Mouse (Mus musculus) liver, adult 2 months (tissue): ENCODE measurements around the gene 4921524J17Rik. TPM values are rescaled to one million over a fixed set of nuclear protein-coding genes. Genes with fewer than 3 reads are reported as not detected.
A peak's percentile ranks its signal among the peaks of the same experiment; 100 is the strongest.

Experiments
- DNase-seq: peaks from one replicate; pipeline ENCODE4 v3.0.0-alpha.2; 2011; ENCODE audit warnings: low read depth, low spot score; ENCODE audit errors: extremely low read depth
- H3K27ac ChIP-seq: fragments of 200-500 bp; replicated peaks from 2 replicates; pipeline ENCODE4 v1.5.1; 2012; ENCODE audit warnings: low read depth, mild to moderate bottlenecking, control low read depth, inconsistent platforms, low read length; ENCODE audit not compliant: insufficient read depth
- H3K27me3 ChIP-seq: fragments of 200-500 bp; 2 replicates; pipeline ENCODE4 v1.6.1; 2012; ENCODE audit warnings: mild to moderate bottlenecking, moderate library complexity, low read length, inconsistent platforms; ENCODE audit not compliant: control insufficient read depth, insufficient read depth
- H3K36me3 ChIP-seq: fragments of 200-500 bp; 2 replicates; pipeline ENCODE4 v1.6.1; 2012; ENCODE audit warnings: low read length, inconsistent platforms; ENCODE audit not compliant: control insufficient read depth, insufficient read depth
- H3K4me1 ChIP-seq: fragments of 200-500 bp; 2 replicates; pipeline ENCODE4 v1.6.1; 2011; ENCODE audit warnings: low read length; ENCODE audit not compliant: control insufficient read depth, insufficient read depth
- H3K4me3 ChIP-seq: fragments of 200-500 bp; 2 replicates; pipeline ENCODE4 v1.5.1; 2011; ENCODE audit warnings: low read depth, mild to moderate bottlenecking, control low read depth, low read length, moderate library complexity; ENCODE audit not compliant: insufficient read depth
- H3K79me2 ChIP-seq: fragments of 200-500 bp; 2 replicates; pipeline ENCODE4 v1.6.1; 2012; ENCODE audit warnings: inconsistent platforms, mild to moderate bottlenecking, low read length, moderate library complexity; ENCODE audit not compliant: control insufficient read depth, insufficient read depth
- H3K9ac ChIP-seq: fragments of 200-500 bp; 2 replicates; pipeline ENCODE4 v1.6.1; 2012; ENCODE audit warnings: low read depth, mild to moderate bottlenecking, control low read depth, inconsistent platforms, low read length
- CTCF ChIP-seq: fragments of 200-500 bp; IDR thresholded peaks from 2 replicates; pipeline ENCODE4 v1.5.1; 2011; ENCODE audit warnings: low read depth, low read length, control low read depth
- POLR2A ChIP-seq: fragments of 200-500 bp; IDR thresholded peaks from 2 replicates; pipeline ENCODE4 v1.6.1; 2011; ENCODE audit warnings: low read length, control low read depth; ENCODE audit not compliant: insufficient read depth; ENCODE audit errors: extremely low read depth
- WGBS: fragments of 180-500 bp; shearing (Covaris S2); methylation state at CpG from one replicate; pipeline ENCODE4 v1.1.7; 2018; 5-methylcytosine and 5-hydroxymethylcytosine counted together
- polyA plus RNA-seq: library from polyadenylated mRNA; depleted of rRNA; stranded (reverse); fragments of >200 nt; gene quantifications from 2 replicates; pipeline ENCODE4 v1.2.3, GENCODE M21; 2012
- total RNA-seq: library from RNA; depleted of rRNA; stranded (reverse); fragments of >200 nt; gene quantifications from 2 replicates; pipeline ENCODE4 v1.2.3, GENCODE M21; 2014

Gene 4921524J17Rik
- total and polyA plus RNA-seq, 2 experiments: 2.9 to 8.6 TPM

- WGBS: 87% methylated on average over 10 of the region's 10 CpGs
- no peak overlapping the region for H3K9ac ChIP-seq
- no peaks in the 10 kb centered on the region for H3K27me3 ChIP-seq
- H3K4me1 ChIP-seq: no peaks in the 10 kb centered on the region; the same call in 1 of the 2 replicates
- no peaks in the 10 kb centered on the region for H3K79me2 ChIP-seq
- no peak for DNase-seq
- no peak overlapping the region for H3K4me3 ChIP-seq
- H3K36me3 ChIP-seq: peaks cover 4% of the 10 kb centered on the region; the same call in 1 of the 2 replicates
- TF ChIP-seq POLR2A (no peak), CTCF (no peak)
- no peak overlapping the region for H3K27ac ChIP-seq
Observed at GRCm38 (mm10) chr8:85405961-85406360, 26.7 kb downstream of the 4921524J17Rik start.

- Histone ChIP-seq H3K27ac (no peak overlapping the region), H3K4me1 (no peaks in the 10 kb centered on the region; the same call in 1 of the 2 replicates), H3K9ac (no peak overlapping the region), H3K36me3 (peaks cover 2% of the 10 kb centered on the region; the same call in 1 of the 2 replicates), H3K4me3 (no peak overlapping the region), H3K79me2 (no peaks in the 10 kb centered on the region), H3K27me3 (no peaks in the 10 kb centered on the region)
- DNase-seq: no peak
- TF ChIP-seq CTCF (no peak), POLR2A (no peak)
- 67% methylated on average over 3 of the region's 3 CpGs for WGBS
Observed at GRCm38 (mm10) chr8:85405418-85405817, 27.2 kb downstream of the 4921524J17Rik start.

- H3K36me3 ChIP-seq: no peaks in the 10 kb centered on the region
- 89% methylated on average over 4 of the region's 4 CpGs for WGBS
- no peaks in the 10 kb centered on the region for H3K27me3 ChIP-seq
- H3K9ac ChIP-seq: no peak overlapping the region
- no peaks in the 10 kb centered on the region for H3K4me1 ChIP-seq
- no peaks in the 10 kb centered on the region for H3K79me2 ChIP-seq
- no peak overlapping the region for H3K27ac ChIP-seq
- TF ChIP-seq CTCF (no peak), POLR2A (no peak)
- no peak for DNase-seq
- no peak overlapping the region for H3K4me3 ChIP-seq
Observed at GRCm38 (mm10) chr8:85398548-85398947, 34.1 kb downstream of the 4921524J17Rik start.

- DNase-seq: peak; percentile 14
- H3K4me1 ChIP-seq: no peaks in the 10 kb centered on the region
- H3K27me3 ChIP-seq: no peaks in the 10 kb centered on the region
- no peaks in the 10 kb centered on the region for H3K36me3 ChIP-seq
- H3K9ac ChIP-seq: no peak overlapping the region
- no peaks in the 10 kb centered on the region for H3K79me2 ChIP-seq
- TF ChIP-seq POLR2A: no peak
- peak; percentile 47 for TF ChIP-seq CTCF
- H3K4me3 ChIP-seq: no peak overlapping the region
- H3K27ac ChIP-seq: no peak overlapping the region
- 44% methylated on average over 5 of the region's 5 CpGs for WGBS
Observed at GRCm38 (mm10) chr8:85397508-85397907, 35.1 kb downstream of the 4921524J17Rik start.

- TF ChIP-seq POLR2A (no peak), CTCF (no peak)
- H3K4me3 ChIP-seq: no peak overlapping the region
- DNase-seq: no peak
- no peaks in the 10 kb centered on the region for H3K79me2 ChIP-seq
- no peak overlapping the region for H3K27ac ChIP-seq
- no peaks in the 10 kb centered on the region for H3K4me1 ChIP-seq
- no peak overlapping the region for H3K9ac ChIP-seq
- H3K27me3 ChIP-seq: no peaks in the 10 kb centered on the region
- 92% methylated on average over 5 of the region's 5 CpGs for WGBS
- H3K36me3 ChIP-seq: no peaks in the 10 kb centered on the region
Observed at GRCm38 (mm10) chr8:85396432-85397079, 36.1 kb downstream of the 4921524J17Rik start.

GRCm38 (mm10) chr8:85395681-85396431 is 36.8 kb downstream of the 4921524J17Rik start:
- TF ChIP-seq POLR2A (no peak), CTCF (no peak)
- 78% methylated on average over 8 of the region's 8 CpGs for WGBS
- Histone ChIP-seq H3K79me2 (no peaks in the 10 kb centered on the region), H3K4me1 (no peaks in the 10 kb centered on the region), H3K36me3 (no peaks in the 10 kb centered on the region), H3K9ac (no peak overlapping the region), H3K4me3 (no peak overlapping the region), H3K27me3 (no peaks in the 10 kb centered on the region), H3K27ac (no peak overlapping the region)
- no peak for DNase-seq
